Comparison of ENCODE assay signal across 19 mouse cellular contexts in the genomic region with DNA sequence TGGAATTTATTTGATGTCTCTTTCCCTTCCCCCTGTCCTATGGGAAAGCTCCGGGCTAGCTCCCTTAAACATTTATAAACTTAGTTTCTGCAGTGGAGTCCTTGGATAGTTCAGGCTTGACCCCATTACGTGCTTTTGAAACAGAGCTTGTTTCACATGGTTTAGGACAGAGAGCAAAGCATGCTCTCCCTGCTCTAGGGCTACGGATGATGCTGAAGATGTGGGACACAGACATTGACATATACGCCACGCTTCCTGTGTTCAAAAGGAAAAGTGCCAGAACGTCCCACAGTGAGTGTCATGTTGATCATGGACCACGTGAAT.
DNase-seq lines count a peak whose midpoint lies in the region; ATAC-seq and TF ChIP-seq lines count a peak whose summit lies in the region.
"Had no signal": no experiment of that assay in that cellular context is flagged by ENCODE, and none has a peak within 500 bp of the region (broad histone marks: within the 10 kb centered on the region; RNA-seq: fewer than 3 reads in every experiment).

No protein-coding gene starts in this region.

- peak overlapping the region; percentile 79 for H3K27ac ChIP-seq in kidney, embryonic 16.5 days (ENCODE audit: low read length)
- no peak overlapping the region for H3K27ac ChIP-seq in kidney, adult 2 months (ENCODE audit: insufficient read depth, low read depth, low read length)
- peak overlapping the region; percentile 59 for H3K27ac ChIP-seq in limb, embryonic 14.5 days (replicated peaks; ENCODE audit: low read depth, low read length)
- H3K27ac ChIP-seq: forebrain, embryonic 15.5 days had no signal

- peaks cover 25% of the 10 kb centered on the region for H3K4me1 ChIP-seq in kidney, embryonic 16.5 days (ENCODE audit: insufficient read depth, low read length)
- H3K4me1 ChIP-seq in kidney, adult 2 months (ENCODE audit: control insufficient read depth, insufficient read depth, low read length) = peaks cover 2% of the 10 kb centered on the region; the same call in 1 of the 2 replicates
- H3K4me1 ChIP-seq in limb, embryonic 14.5 days (ENCODE audit: control insufficient read depth, insufficient read depth, low read length) = peaks cover 17% of the 10 kb centered on the region
- H3K4me1 ChIP-seq: forebrain, embryonic 15.5 days had no signal

- no peaks in the 10 kb centered on the region for H3K27me3 ChIP-seq in kidney, embryonic 16.5 days (ENCODE audit: insufficient read depth, low read length)
- H3K27me3 ChIP-seq in kidney, adult 2 months (replicated peaks; ENCODE audit: control insufficient read depth, insufficient read depth, low read length) = no peaks in the 10 kb centered on the region
- no peaks in the 10 kb centered on the region for H3K27me3 ChIP-seq in limb, embryonic 14.5 days (ENCODE audit: control insufficient read depth, insufficient read depth, low read length)
- H3K27me3 ChIP-seq: forebrain, embryonic 15.5 days had no signal

- TF ChIP-seq POLR2A in kidney, adult 2 months (IDR thresholded peaks at IDR 0.05; ENCODE audit: low read depth, low read length) = no peak
- no peak for TF ChIP-seq POLR2A in limb, embryonic 14.5 days (IDR thresholded peaks at IDR 0.05; ENCODE audit: borderline replicate concordance, extremely low read depth, insufficient read depth, insufficient read length)

- no peak overlapping the region; the same call in 1 of the 2 replicates for H3K9ac ChIP-seq in kidney, embryonic 16.5 days (replicated peaks; ENCODE audit: low read length)
- H3K9ac ChIP-seq in limb, embryonic 14.5 days (ENCODE audit: low read depth, low read length, severe bottlenecking) = no peak overlapping the region
- H3K9ac ChIP-seq: forebrain, embryonic 15.5 days; liver, postnatal 0 days had no signal

- no peaks in the 10 kb centered on the region for H3K9me3 ChIP-seq in kidney, embryonic 16.5 days (ENCODE audit: low read length)
- no peaks in the 10 kb centered on the region for H3K9me3 ChIP-seq in limb, embryonic 14.5 days (ENCODE audit: control insufficient read depth, low read length)
- H3K9me3 ChIP-seq: forebrain, embryonic 15.5 days; G1E had no signal

- H3K4me2 ChIP-seq in kidney, embryonic 16.5 days (replicated peaks; ENCODE audit: low read depth, low read length) = peak overlapping the region; percentile 40
- peak overlapping the region; percentile 37 for H3K4me2 ChIP-seq in limb, embryonic 14.5 days (replicated peaks; ENCODE audit: low read depth, low read length, severe bottlenecking)
- H3K4me2 ChIP-seq: forebrain, embryonic 15.5 days; midbrain, embryonic 11.5 days had no signal

- H3K4me3 ChIP-seq in kidney, embryonic 16.5 days (ENCODE audit: low read length) = peak overlapping the region; percentile 1; the same call in 1 of the 2 replicates
- no peak overlapping the region for H3K4me3 ChIP-seq in kidney, adult 2 months (ENCODE audit: insufficient read depth, low read depth, low read length)
- H3K4me3 ChIP-seq in limb, embryonic 14.5 days (replicated peaks; ENCODE audit: low read length) = no peak overlapping the region; the same call in 1 of the 2 replicates
- H3K4me3 ChIP-seq: erythroblast, embryonic 14.5 days; forebrain, embryonic 15.5 days had no signal

- WGBS in kidney, embryonic 16.5 days = 8% methylated on average over 7 of the region's 7 CpGs
- 20% methylated on average over 7 of the region's 7 CpGs for whole genome bisulfite sequencing in kidney, adult 2 months
- 9% methylated on average over 7 of the region's 7 CpGs for WGBS in limb, embryonic 14.5 days

- DNase-seq in kidney, adult 2 months = no peak
- DNase-seq in testis, postnatal 10 days (ENCODE audit: low spot score) = peak; percentile 28
- DNase-seq in testis, postnatal 14 days (ENCODE audit: low spot score) = no peak
- DNase-seq in limb, embryonic 14.5 days (ENCODE audit: low spot score) = no peak
- no peak for DNase-seq in adrenal gland, postnatal 14 days
- DNase-seq in left cerebral cortex, adult 9 months (ENCODE audit: low spot score in 2 of 2) = no peak
- DNase-seq: cerebellum, adult 2 months; gastrocnemius, postnatal 10 days; heart, postnatal 10 days; kidney, adult 9 months; left cerebral cortex, postnatal 4 days; liver, postnatal 0 days; thymus, postnatal 14 days had no signal

- no peaks in the 10 kb centered on the region for H3K36me3 ChIP-seq in kidney, embryonic 16.5 days (ENCODE audit: insufficient read depth, low read length)
- H3K36me3 ChIP-seq in kidney, adult 2 months (ENCODE audit: control insufficient read depth, insufficient read depth, low read length) = no peaks in the 10 kb centered on the region
- no peaks in the 10 kb centered on the region for H3K36me3 ChIP-seq in limb, embryonic 14.5 days (ENCODE audit: control insufficient read depth, insufficient read depth, low read length)
- H3K36me3 ChIP-seq: forebrain, embryonic 15.5 days; G1E had no signal

- TF ChIP-seq CTCF in kidney, adult 2 months (conservative IDR thresholded peaks at IDR 0.05; ENCODE audit: insufficient read depth, insufficient read length, low read depth, low read length) = no peak

- ATAC-seq in kidney, embryonic 16.5 days (ENCODE audit: low FRiP score, low TSS enrichment) = no peak; the same call in 1 of the 2 replicates
- ATAC-seq in limb, embryonic 14.5 days (ENCODE audit: low FRiP score, low read depth) = peak; percentile 34; the same call in 1 of the 2 replicates
- ATAC-seq: forebrain, embryonic 15.5 days; hindbrain, embryonic 16.5 days; liver, postnatal 0 days had no signal
